Mouse (Mus musculus) frontal cortex, adult (tissue): ENCODE measurements around the gene Rap1gap.

Experiments
- ATAC-seq: cut with Nextera tagmentation; 2 replicates; pipeline ENCODE4 v1.9.2; 2017; ENCODE audit warnings: mild to moderate bottlenecking, moderate library complexity, mixed read lengths; ENCODE audit not compliant: low TSS enrichment

Rap1gap gene

GRCm38 (mm10) chr4:137661547-137661946 lies 3.0 kb upstream of the Rap1gap start:
- ATAC-seq: no peak

DNA sequence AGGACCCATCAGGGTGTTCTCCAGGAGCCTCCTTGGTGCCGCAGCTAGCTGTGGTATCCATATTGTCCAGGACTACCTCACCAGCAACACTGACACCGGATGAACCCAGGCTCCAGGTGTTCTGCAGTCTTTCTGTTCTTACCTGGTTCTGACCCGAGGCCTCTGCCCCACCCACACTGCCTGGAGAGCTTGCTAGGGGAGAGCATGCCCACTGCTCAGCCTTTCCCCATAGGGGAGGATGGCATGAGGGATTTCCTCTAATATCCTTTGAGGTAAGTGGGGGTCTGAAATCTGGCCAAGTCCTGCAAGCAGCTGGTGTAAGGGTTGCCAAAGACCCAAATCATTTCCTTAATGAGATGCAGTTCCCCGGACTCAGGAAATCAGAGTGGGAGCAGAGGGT lies 1.0 kb upstream of the Rap1gap start:
- ATAC-seq: no peak

DNA sequence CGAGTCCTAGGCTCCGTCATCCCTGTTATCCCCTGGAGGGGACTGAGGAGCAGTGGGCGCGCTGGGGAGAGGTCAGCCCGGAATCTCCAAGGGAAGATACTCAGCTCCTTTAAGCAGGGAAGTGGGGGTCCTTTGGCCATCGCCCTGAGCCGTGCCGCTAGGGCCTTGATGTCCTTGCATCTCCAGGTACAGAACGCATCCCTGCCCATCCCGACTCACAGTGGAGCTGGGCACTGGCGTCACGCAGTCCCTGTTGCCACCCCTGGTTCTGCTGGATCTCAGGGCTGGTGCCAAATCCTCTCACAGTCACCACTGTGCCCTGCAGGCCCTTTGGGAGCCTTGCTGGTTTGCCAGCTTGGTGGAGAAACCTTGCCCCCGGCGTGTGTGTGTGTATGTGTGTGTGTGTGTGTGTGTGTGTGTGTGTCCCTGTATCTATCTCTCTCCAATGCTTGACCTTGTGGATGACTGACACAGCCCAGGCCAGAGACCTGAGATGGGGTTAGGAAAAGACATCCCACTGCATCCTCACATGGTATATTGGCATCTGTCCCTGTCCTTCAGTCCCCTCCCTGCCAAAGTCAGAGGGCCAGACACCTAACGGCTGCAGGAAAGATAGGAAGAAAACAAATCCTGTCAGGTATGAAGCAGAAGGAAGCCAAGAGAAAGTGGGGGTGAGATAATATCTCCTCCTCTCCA lies 602 bp downstream of the Rap1gap start:
- ATAC-seq: peak; percentile 55

- no peak for ATAC-seq
Measured at GRCm38 (mm10) chr4:137665791-137666190, 1.3 kb downstream of the Rap1gap start.

- ATAC-seq: no peak
Measured at GRCm38 (mm10) chr4:137666283-137666957, 1.9 kb downstream of the Rap1gap start.

GRCm38 (mm10) chr4:137666958-137667345 lies 2.4 kb downstream of the Rap1gap start:
- peak; percentile 20; the same call in 1 of the 2 replicates for ATAC-seq

- ATAC-seq: no peak
Measured at GRCm38 (mm10) chr4:137667747-137668146, 3.2 kb downstream of the Rap1gap start.

DNA sequence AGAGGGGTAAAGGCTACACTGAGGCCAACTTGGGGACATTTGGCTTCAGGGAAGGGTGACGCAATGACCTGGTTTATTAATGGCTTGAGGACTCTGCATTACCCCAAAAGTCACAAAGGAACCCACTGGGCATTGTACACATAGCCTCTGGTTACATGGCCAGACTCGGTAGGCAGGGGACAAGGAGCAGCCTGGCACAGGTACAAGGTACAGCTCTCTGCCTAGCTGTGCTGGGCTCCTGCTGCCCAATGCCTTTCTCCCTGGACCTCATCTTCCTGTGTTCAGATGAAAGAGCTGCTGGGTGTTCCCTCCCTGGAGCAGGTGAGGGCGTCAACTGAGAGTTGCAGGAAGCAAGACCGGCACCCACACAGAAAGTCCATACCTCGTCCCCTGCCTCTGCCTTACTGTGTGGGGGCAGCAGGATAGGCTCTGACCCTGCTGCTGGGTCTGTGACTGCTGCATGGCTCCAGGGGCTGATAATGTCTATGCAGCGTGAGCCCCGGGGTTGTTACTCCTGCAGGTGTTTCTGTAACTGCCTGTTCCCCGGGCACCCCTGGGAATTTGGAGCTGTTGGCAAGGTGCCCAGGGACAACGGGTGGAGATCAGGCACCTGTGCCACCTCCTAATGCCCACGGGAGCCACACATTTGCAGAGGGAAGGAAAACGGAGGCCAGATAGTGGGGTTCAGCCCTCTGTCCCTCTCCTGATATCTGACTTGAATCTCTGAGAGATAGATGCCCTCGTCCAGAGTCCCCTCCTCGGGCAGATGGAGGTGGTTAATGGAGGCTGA lies 7.4 kb downstream of the Rap1gap start:
- ATAC-seq: no peak

GRCm38 (mm10) chr4:137675566-137675965 lies 11.0 kb downstream of the Rap1gap start:
- ATAC-seq: no peak

DNA sequence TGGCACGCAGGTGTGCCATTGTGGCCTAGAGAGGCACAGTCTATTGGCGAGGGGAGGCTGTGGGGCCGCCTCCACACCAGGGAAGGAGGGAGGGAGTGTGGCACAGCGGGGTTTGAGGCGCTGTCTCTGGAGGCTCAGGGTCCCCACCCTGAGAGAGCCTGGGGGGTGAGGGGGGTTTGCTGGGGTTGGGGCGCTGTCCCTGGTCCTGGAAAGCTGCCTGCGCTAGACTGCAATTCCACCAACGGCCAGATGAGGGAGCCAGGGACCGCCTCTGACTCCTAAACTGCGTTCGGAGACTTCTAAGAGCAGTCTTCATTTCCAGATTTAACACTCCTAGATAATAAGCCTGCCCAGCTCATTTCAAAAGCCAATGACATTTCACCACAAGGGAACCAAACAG lies 11.5 kb downstream of the Rap1gap start:
- ATAC-seq: no peak

- peak; percentile 45; the same call in 1 of the 2 replicates for ATAC-seq
Measured at GRCm38 (mm10) chr4:137676700-137677484, 12.4 kb downstream of the Rap1gap start.

GRCm38 (mm10) chr4:137677906-137678305 lies 13.4 kb downstream of the Rap1gap start:
- peak; percentile 24; the same call in 1 of the 2 replicates for ATAC-seq

DNA sequence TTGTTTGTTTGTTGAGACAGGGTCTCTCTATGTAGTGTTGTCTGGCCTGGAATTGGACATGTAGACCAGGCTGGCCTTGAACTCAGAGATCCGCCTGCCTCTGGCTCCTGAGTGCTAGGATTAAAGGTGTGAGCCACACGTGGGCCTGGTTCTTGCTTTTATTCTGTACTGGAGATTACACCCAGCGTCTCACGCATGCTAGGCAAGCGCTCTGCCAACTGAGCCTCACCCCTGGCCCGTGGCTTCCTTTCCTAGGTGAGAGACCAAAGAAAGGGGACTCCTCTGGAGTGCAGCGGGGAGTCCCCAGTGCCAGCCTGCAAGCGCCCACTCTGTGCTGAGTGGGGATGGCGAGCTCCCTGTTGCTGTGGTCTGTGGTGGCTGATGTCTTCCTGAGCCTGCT lies 14.0 kb downstream of the Rap1gap start:
- ATAC-seq: no peak

GRCm38 (mm10) chr4:137679979-137680550 lies 15.5 kb downstream of the Rap1gap start:
- ATAC-seq: no peak

- no peak for ATAC-seq
Measured at GRCm38 (mm10) chr4:137680721-137681120, 16.2 kb downstream of the Rap1gap start.

DNA sequence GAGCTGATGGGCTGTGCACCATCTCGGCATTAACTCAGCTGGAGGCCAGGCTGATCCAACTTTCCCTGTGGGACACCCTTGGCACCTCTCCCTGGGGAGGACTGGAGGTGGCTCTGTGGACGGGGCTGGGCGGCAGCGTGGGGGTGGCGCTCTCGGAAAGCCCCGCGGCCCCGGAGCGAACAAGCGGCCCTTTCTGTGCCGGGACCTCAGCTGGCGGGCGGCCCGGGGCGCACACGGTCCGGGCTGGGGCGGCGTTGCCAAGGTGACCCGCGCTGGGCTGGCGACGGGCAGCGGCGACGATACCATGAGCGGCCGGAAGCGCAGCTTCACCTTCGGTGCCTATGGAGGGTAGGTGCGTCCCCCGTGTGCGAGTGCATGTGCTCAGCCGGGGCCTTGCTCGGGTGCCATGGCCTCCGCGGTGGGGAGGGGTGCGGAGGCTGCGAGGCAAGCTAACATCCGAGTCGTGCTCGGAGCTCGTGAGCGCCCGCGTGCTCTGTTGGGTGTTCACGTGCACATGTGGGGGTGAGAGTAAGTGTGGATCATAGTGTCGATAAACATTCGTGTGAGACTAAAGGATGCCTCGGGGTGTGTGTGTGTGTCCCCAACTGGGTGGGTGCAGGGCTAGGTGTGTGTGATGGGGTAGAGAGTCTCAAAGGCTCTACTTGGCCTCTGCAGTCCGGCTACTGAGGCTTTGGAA lies 17.0 kb downstream of the Rap1gap start:
- ATAC-seq: peak; percentile 17; the same call in 1 of the 2 replicates

- ATAC-seq: no peak
Measured at GRCm38 (mm10) chr4:137682961-137683453, 18.5 kb downstream of the Rap1gap start.

DNA sequence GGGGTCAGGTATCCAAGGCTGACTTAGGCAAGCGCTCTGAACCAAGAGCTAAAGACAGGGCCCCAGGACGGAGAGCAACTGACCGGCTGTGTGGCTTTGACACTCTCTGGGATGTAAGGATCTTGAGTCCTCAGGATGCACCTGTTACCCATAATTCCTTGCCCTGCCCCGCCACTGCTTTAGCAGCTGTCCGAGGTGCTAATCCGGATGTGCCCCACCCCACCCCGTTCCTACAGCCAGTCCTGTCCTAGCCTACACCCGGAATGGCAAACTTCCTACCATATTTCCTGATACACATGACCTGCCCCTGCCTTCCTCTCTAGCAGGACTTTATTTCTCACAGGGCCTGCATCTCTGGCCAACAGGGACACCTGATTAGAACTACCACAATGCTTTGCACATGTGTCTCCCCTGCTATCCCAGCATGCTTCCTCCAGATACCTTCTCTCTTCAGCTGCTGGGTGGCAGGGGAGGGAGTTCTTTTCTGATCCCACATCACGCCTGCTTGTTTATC lies 20.4 kb downstream of the Rap1gap start:
- ATAC-seq: no peak

- no peak for ATAC-seq
Measured at GRCm38 (mm10) chr4:137686303-137686702, 21.8 kb downstream of the Rap1gap start.

DNA sequence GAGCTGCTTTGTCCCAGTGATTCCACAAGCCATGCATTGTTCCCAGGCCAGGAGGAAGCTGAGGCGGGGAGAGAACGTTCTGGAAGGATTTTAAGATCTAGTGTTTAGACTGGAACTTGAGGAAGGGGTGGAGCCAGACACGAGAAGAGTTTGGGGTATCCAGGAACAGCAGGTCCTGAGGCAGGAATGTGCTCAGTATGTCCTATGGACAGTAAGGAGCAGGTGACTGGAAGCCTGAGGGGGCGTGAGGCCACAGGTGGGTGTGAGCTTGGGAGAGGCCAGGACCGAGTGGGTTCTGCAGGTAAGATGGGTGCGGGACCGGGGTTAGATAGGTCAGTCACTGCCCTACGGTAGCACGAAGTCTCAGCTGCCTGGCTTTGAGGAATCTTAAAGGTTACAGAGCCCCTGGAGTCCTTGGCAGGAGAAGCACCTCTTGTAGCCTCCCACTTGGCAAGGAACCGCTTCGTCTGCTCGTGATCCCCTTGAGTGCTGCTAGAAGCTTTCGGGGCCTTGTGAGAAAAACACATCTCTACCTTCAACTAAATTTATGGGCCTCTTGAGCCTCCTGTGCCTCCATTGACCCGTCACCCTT lies 22.8 kb downstream of the Rap1gap start:
- no peak for ATAC-seq
